Mouse (Mus musculus) right cerebral cortex, postnatal 36 days (tissue): Measurements from ENCODE around the gene Lpcat3.
A peak's percentile ranks its signal among the peaks of the same experiment; 100 is the strongest.
"Not testable (repeated sequence)": the region's sequence is repeated elsewhere in the genome, so short reads cannot be mapped to it uniquely, and the experiment has no call there.

Experiments used
- DNase-seq, 2 experiments: peaks; one replicate each; pipeline ENCODE4 v3.0.0; 2022; ENCODE audit warnings: low spot score in 2 of 2, mixed read lengths in 1 of 2

Gene Lpcat3

GRCm38 (mm10) chr6:124662477-124663423, at the start of gene Lpcat3:
Lpcat3 (plus strand) TSS chr6:124663027.
- peak; percentile 95 to 96 for DNase-seq

GRCm38 (mm10) chr6:124625612-124626011, 37.2 kb upstream of the Lpcat3 start:
- DNase-seq, result no peak

DNA sequence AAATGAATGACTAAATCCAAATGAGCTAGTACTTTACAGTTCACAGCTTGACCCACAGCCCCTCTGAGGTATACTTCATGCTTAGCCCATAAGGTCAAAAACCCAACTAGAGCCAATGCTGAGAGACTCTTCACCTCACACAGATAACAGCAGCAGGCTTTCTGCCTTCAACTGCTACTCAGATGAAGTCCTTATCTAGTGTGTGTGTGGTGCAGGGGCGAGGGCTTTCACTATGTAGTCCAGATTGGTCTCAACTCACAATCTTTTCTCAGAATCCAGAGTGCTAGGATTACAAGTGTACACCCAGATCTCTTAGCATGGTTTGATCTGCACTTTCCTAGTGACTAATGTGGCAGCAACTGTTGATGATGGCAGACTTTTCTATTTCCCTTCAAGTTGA, 36.6 kb upstream of the Lpcat3 start:
- not testable (repeated sequence) for DNase-seq

GRCm38 (mm10) chr6:124630763-124631162, 32.1 kb upstream of the Lpcat3 start:
- DNase-seq, result no peak

- not testable (repeated sequence) for DNase-seq
Observed at GRCm38 (mm10) chr6:124635985-124636384, 26.8 kb upstream of the Lpcat3 start, which contains the start of gene C1s2. C1s2 (minus strand) TSS chr6:124636085.

- not testable (repeated sequence) for DNase-seq
Observed at GRCm38 (mm10) chr6:124636858-124637460, 25.9 kb upstream of the Lpcat3 start.

- DNase-seq, result no peak
Observed at GRCm38 (mm10) chr6:124640041-124640440, 22.8 kb upstream of the Lpcat3 start.

DNA sequence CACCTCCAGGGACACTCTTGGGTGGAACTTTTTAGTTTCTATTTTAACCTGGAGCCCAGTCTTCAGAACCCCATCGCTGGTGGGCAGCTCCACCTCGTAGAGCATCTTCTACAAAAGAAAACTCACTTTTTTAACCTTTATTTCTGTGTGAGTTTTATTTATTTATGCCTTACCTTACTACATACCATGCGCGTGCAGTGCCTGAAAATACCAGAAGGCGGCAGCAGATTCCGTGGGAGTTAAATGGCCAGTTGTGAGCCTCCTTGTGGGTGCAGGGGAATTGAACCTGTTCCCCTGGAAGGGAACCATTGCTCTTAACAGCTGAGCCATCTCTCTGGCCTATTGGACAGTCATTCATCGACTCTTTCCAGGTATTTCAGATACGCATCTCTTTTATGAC, 21.8 kb upstream of the Lpcat3 start:
- peak in 1 of 2 experiments; percentile 7 for DNase-seq

DNA sequence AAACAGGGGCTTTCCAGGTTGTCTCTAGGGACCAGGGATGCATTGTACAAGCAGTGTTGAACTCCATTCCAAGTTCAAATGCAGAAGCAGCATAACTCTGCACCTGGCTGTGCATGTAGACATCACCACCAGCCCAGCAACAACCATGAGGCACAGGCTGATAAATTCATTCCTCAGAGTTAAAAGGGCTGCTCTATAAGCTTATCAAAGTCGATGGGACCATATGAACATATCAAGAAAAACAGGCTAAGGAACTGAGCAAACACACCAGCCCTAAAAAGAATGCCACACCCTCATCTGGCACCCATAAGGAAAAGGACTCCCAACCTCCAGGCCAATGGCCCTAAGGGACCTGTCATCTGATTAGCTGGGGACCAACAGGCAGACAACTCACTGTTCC, 16.4 kb upstream of the Lpcat3 start:
- DNase-seq, result no peak

GRCm38 (mm10) chr6:124655893-124656292, 6.9 kb upstream of the Lpcat3 start:
- DNase-seq, result no peak

DNA sequence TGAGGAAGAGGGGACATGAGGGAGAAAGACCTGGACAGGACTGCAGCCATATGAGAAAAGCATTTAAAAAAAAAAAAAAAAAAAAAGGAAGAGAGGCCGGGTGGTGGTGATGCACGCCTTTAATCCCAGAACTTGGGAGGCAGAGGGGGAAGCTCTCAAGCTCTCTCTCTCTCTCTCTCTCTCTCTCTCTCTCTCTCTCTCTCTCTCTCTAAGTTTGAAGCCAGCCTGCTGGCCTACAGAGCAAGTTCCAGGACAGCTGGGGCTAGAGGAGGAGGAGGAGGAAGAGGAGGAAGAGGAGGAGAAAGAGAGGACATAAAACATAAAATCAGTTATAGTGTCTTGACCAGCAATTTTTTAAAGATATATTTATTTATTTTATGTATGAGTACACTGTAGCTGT, 4.8 kb upstream of the Lpcat3 start:
- no peak for DNase-seq

GRCm38 (mm10) chr6:124661156-124661806, 1.5 kb upstream of the Lpcat3 start:
- no peak for DNase-seq

DNA sequence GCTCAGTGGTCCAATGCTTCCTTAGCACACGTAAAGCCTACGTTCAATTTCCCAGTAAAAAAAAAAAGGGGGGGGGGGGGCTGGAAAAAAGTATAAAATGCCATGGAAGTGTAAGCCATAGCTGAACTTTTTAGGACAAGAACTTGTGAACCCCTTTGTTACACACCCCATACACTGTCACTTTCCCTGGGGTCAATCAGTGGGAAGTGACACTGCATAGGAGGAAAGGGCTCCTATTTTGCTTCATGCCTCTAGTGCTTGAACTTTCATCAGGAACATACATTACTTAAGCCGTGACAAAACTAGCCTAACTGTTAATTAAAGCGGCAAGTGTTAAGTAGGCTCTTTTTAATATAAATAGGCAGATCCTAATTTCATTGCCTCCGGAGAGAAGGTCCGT, 832 bp upstream of the Lpcat3 start:
- no peak for DNase-seq

DNA sequence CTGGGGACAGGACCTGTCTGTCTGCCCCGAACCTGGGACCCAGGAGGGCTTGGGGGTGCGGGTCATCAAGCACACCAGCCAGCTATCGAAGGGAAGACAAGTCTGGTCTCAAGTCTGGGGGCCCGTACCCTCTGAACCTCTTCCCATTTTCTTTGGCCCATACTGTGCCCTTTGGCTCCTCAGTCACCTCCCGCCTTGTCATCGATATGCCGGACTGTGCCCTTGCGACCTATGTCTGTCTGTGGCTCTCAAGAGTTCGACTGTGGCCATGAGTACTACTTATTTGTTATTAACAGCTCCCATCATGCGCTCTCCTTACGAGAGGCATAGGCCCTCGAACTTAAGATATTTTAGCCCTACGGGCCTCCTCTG, 583 bp downstream of the Lpcat3 start:
- DNase-seq, result no peak

DNA sequence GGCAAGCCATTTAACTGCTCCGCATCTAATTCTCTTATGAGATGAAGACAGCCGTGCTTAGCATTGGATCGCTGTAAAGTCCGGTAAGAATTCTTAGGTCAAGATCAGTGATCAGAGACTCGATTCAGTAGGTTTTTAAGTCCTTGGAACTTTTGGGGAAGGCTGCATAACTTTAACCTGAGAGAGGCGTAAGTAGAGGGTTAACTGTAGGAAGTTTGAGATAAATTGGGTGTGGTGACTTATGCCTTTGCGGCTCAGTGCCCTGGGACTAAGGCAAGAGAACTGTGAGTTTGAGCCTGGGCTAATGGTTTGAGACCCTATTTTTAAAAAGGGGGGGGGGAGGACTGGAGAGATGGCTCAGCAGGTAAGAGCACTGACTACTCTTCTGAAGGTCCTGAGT, 1.4 kb downstream of the Lpcat3 start:
- DNase-seq, result no peak

- DNase-seq, result no peak
Observed at GRCm38 (mm10) chr6:124665011-124665410, 2.2 kb downstream of the Lpcat3 start.

- no peak for DNase-seq
Observed at GRCm38 (mm10) chr6:124669234-124669859, 6.5 kb downstream of the Lpcat3 start.

GRCm38 (mm10) chr6:124670281-124670900, 7.6 kb downstream of the Lpcat3 start:
- no peak for DNase-seq

DNA sequence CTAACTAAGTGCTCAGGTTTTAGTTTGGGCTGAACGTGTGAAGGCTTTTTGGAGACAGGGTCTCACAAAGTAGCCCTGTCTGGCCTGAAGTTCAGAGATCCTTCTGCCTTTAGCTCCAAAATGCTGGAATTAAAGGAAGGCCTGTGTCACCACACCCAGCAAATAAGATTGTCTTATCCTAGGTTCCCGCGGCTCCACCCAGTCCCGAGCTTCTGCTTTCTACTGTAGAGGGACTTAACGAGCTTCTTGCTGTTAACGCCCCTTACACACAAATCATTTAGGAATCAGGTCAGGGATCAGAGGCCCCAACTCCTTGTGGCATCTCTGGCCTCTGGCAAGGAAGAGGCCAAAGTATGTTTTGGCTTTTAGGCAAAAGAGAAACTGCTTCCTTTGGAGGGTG, 9.3 kb downstream of the Lpcat3 start:
- DNase-seq, result no peak

DNA sequence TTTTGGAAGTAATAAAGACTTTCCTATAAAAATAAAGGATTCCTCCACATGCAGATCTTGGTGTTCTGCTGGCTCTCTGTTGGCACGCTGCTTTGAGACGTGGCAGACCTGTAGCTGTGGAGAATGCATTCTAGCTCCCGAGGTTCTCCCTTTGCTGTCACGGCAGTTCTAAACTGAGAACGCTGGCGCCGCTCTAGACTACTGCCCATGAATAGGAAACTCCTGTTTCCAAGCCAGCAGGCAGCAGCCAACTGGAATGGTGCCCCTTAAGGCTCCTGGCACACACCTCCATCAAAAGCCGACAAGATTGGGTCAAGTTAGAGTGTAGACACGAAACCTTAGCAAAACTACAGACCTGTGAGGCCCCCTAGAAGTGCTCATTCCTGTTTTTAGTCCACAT, 10.8 kb downstream of the Lpcat3 start:
- DNase-seq, result peak; percentile 41 to 56

DNA sequence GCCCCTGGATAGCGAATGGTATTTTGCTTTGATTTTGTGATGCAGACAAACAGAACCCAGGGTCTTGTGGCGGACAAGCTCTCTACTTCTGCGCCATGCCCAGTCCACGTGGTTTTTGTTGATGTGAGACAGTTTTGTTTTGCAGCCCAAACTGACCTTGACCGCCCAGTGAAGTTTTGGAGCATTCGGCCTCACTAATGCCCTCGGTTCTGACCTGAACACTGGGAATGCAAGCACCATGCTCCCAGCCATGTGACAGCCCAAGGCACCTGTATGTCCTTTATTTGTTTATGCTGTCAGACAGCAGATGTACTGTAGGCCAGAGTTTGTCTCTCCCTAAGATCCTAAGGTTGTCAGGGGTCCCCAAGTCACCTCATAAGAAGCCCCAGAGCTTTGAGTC, 11.8 kb downstream of the Lpcat3 start:
- DNase-seq, result no peak

DNA sequence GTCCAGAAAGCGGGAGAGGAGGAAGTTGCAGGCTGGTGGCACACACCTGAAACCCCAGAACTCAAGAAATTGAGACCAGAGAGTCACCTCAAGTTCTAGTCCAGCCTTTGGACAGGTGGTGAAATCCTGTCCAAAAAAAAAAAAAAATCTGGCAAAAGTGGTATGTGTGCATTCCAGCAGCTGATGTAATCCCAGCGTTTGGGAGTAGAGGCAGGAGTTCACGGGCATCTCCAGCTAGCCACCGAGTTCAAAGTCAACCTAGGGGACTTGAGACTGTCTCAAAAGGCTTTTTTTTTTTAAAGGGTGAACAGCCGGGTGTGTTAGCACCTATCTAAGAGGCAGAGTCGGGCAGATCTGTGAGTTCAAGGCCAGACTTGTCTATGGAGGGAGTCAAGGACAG, 13.3 kb downstream of the Lpcat3 start:
- no peak for DNase-seq
